Mouse (Mus musculus): ENCODE measurements around the gene Nod2.

DNA sequence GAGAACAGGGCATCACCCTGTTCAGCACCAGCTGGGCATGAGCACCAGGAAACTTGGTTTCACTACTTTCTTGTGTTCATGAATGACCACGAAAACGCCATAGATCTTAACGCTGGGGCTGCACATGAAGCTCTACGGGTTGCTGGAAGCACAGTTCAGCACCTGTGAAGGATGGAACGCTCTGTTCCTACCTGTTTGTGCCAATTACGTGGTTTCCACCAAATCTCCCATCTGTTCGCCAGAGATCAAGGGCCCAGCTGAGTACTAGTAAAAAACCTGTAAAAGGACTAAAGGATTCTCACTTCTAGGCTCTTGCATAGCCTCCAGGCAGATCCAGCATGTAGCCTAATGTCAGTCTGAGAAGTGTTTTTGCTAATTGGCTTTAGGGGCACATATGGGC lies 47.6 kb upstream of the Nod2 start:
- TF ChIP-seq POLR2A (IDR thresholded peaks at IDR 0.05; ENCODE audit: low read depth, low read length) (no peak), CTCF (conservative IDR thresholded peaks at IDR 0.05; ENCODE audit: insufficient read depth, insufficient read length, low read depth, low read length) (no peak)

All from kidney, adult 2 months (tissue).